21 mouse cellular contexts compared by ENCODE assay signal in genomic region chr12:74389811-74390210, GRCm38 (mm10).
DNase-seq lines count a peak whose midpoint lies in the region; ATAC-seq and TF ChIP-seq lines count a peak whose summit lies in the region.
"Had no signal": no experiment of that assay in that cellular context is flagged by ENCODE, and none has a peak within 500 bp of the region (broad histone marks: within the 10 kb centered on the region; RNA-seq: fewer than 3 reads in every experiment).

No protein-coding gene starts in this region.

- H3K36me3 ChIP-seq in midbrain, postnatal 0 days (ENCODE audit: insufficient read depth, low read length) = no peaks in the 10 kb centered on the region
- no peaks in the 10 kb centered on the region for H3K36me3 ChIP-seq in midbrain, embryonic 15.5 days (replicated peaks)
- H3K36me3 ChIP-seq: embryonic facial prominence, embryonic 13.5 days; hindbrain, embryonic 12.5 days; midbrain, embryonic 13.5 days had no signal

- H3K4me2 ChIP-seq in midbrain, postnatal 0 days (ENCODE audit: low read depth, low read length, poor library complexity, severe bottlenecking) = no peak overlapping the region
- H3K4me2 ChIP-seq in midbrain, embryonic 15.5 days = no peak overlapping the region
- H3K4me2 ChIP-seq: embryonic facial prominence, embryonic 13.5 days; heart, embryonic 11.5 days; hindbrain, embryonic 12.5 days; liver, embryonic 11.5 days; midbrain, embryonic 13.5 days had no signal

- WGBS in midbrain, postnatal 0 days = 52% methylated on average over 6 of the region's 6 CpGs
- WGBS in midbrain, embryonic 15.5 days = 62% methylated on average over 6 of the region's 6 CpGs

- intact Hi-C loops in left cerebral cortex, postnatal 36 days (cut with DNase I) = no loop called here

- ATAC-seq in frontal cortex, adult (ENCODE audit: low TSS enrichment) = peak; percentile 91
- ATAC-seq in midbrain, postnatal 0 days (ENCODE audit: low FRiP score) = no peak
- no peak for ATAC-seq in midbrain, embryonic 15.5 days (replicated peaks)
- ATAC-seq: midbrain, embryonic 13.5 days had no signal

- H3K4me3 ChIP-seq in midbrain, postnatal 0 days (ENCODE audit: low read depth, low read length) = no peak overlapping the region
- H3K4me3 ChIP-seq in midbrain, embryonic 15.5 days = no peak overlapping the region
- H3K4me3 ChIP-seq: embryonic facial prominence, embryonic 13.5 days; hindbrain, embryonic 12.5 days; midbrain, embryonic 13.5 days had no signal

- no peak overlapping the region for H3K9ac ChIP-seq in midbrain, postnatal 0 days (replicated peaks; ENCODE audit: low read length, poor library complexity, severe bottlenecking)
- H3K9ac ChIP-seq in midbrain, embryonic 15.5 days = no peak overlapping the region
- H3K9ac ChIP-seq: embryonic facial prominence, embryonic 13.5 days; hindbrain, embryonic 12.5 days; midbrain, embryonic 13.5 days had no signal

- H3K4me1 ChIP-seq in midbrain, postnatal 0 days (ENCODE audit: insufficient read depth, low read length) = no peaks in the 10 kb centered on the region
- no peaks in the 10 kb centered on the region for H3K4me1 ChIP-seq in midbrain, embryonic 15.5 days
- H3K4me1 ChIP-seq: embryonic facial prominence, embryonic 13.5 days; hindbrain, embryonic 12.5 days; midbrain, embryonic 13.5 days had no signal

- TF ChIP-seq CTCF in midbrain, postnatal 0 days (IDR thresholded peaks at IDR 0.05) = no peak

- no peaks in the 10 kb centered on the region for H3K27me3 ChIP-seq in midbrain, postnatal 0 days (ENCODE audit: insufficient read depth, low read length)
- H3K27me3 ChIP-seq in midbrain, embryonic 15.5 days (replicated peaks) = no peaks in the 10 kb centered on the region
- H3K27me3 ChIP-seq: CH12.LX; embryonic facial prominence, embryonic 13.5 days; hindbrain, embryonic 12.5 days; midbrain, embryonic 13.5 days had no signal

- no peaks in the 10 kb centered on the region for H3K9me3 ChIP-seq in midbrain, postnatal 0 days (ENCODE audit: low read length)
- no peaks in the 10 kb centered on the region for H3K9me3 ChIP-seq in midbrain, embryonic 15.5 days
- H3K9me3 ChIP-seq: embryonic facial prominence, embryonic 13.5 days; hindbrain, embryonic 12.5 days; midbrain, embryonic 13.5 days had no signal

- no peak overlapping the region for H3K27ac ChIP-seq in midbrain, postnatal 0 days (ENCODE audit: low read depth, low read length)
- no peak overlapping the region for H3K27ac ChIP-seq in midbrain, embryonic 15.5 days
- H3K27ac ChIP-seq: embryonic facial prominence, embryonic 13.5 days; hindbrain, embryonic 12.5 days; midbrain, embryonic 13.5 days had no signal

- no peak for DNase-seq in frontal cortex, postnatal 25 days (ENCODE audit: low spot score in 2 of 2)
- DNase-seq in midbrain, postnatal 0 days (ENCODE audit: low spot score) = peak; percentile 21
- DNase-seq in left cerebral cortex, postnatal 36 days (ENCODE audit: low spot score in 2 of 2) = peak; percentile 9 to 25
- no peak for DNase-seq in adrenal gland, postnatal 25 days
- DNase-seq in cerebellum, adult 18-20 months = no peak
- DNase-seq: adrenal gland, postnatal 36 days; cerebellum, adult 9-11 months; heart, postnatal 10 days; kidney, adult 8-10 months; kidney, postnatal 36 days; lung, adult 18-20 months; lung, postnatal 14 days; thymus, postnatal 4 days had no signal

Comparison
In these comparisons a context has a peak if more than half of its experiments do, and no peak if none do; other contexts are left out.
1. DNase-seq: peak in midbrain, postnatal 0 days (single experiment) and left cerebral cortex, postnatal 36 days (2 of 2); none in frontal cortex, postnatal 25 days (0 of 2), adrenal gland, postnatal 25 days (single experiment) and cerebellum, adult 18-20 months (0 of 2).